Mouse (Mus musculus) bone marrow macrophage, adult 2 months (primary cell): ENCODE data around the gene Plpp3. TPM values are rescaled to one million over a fixed set of nuclear protein-coding genes. Genes with fewer than 3 reads are reported as not detected.

Source experiments
- H3K27ac ChIP-seq: 2 replicates; pipeline ENCODE4 v1.5.1; 2012; ENCODE audit warnings: low read depth, low read length; ENCODE audit not compliant: insufficient read depth
- H3K4me1 ChIP-seq: 2 replicates; pipeline ENCODE4 v1.6.1; 2012; ENCODE audit warnings: low read length; ENCODE audit not compliant: control insufficient read depth, insufficient read depth
- H3K4me3 ChIP-seq: 2 replicates; pipeline ENCODE4 v1.5.1; 2012; ENCODE audit warnings: mild to moderate bottlenecking, low read length, moderate library complexity; ENCODE audit not compliant: insufficient read depth
- CTCF ChIP-seq: IDR thresholded peaks from 2 replicates; pipeline ENCODE4 v1.5.1; 2012; ENCODE audit warnings: low read depth, mild to moderate bottlenecking, low read length, moderate library complexity
- POLR2A ChIP-seq: IDR thresholded peaks from 2 replicates; pipeline ENCODE4 v1.6.1; 2012; ENCODE audit warnings: mild to moderate bottlenecking, low read depth, low read length, borderline replicate concordance
- polyA plus RNA-seq: library from polyadenylated mRNA; stranded (reverse); fragments of >200 nt; gene quantifications from 2 replicates; pipeline ENCODE4 v1.2.4, GENCODE M21; 2012; ENCODE audit not compliant: missing spikeins, insufficient read depth, insufficient read length

The Plpp3 gene
- polyA plus RNA-seq, 1 experiment, result 0.58 TPM

DNA sequence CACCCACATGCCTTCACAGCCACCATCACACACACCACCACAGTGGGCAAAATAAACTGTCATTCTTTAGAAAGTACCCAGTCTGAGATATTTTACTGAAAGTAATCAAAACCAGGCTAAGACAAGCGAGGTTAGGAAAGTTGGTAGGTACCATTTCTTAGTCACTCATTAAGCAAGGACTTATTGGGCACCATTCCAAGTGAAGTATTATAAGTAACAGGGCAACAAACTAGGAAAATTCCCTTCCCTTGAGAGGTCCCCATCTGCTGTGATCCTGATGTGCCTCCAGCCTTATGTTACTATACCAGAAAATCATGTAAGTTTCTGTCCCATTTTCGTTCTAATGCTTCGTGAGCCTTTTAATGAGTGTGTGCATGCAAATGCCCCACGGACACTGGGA is 92.1 kb downstream of the Plpp3 start:
- TF ChIP-seq CTCF (no peak), POLR2A (no peak)
- peaks cover 31% of the 10 kb centered on the region for H3K4me1 ChIP-seq
- no peak overlapping the region for H3K4me3 ChIP-seq
- H3K27ac ChIP-seq, result no peak overlapping the region

DNA sequence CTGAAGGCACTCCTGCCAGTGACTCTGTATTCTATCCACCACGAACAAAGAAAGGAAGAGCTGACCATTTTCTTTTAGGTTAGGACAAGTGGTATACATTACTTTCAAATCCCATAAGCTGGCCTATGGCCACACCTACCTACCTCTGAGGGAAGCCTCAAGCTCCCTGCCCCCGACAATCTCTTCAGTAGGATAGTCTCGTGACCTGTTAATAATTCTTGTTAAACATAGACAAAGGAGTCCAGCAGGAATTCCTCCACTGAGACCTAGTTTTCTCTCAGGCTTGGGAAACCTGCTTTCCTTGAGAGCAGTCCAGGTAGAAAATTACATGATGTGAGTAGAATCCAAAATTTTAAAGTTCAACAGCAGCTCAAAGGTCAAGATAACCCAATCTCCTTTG is 93.8 kb downstream of the Plpp3 start:
- TF ChIP-seq CTCF, result no peak
- no peak for TF ChIP-seq POLR2A
- Histone ChIP-seq H3K4me3 (no peak overlapping the region), H3K4me1 (peaks cover 35% of the 10 kb centered on the region), H3K27ac (no peak overlapping the region)

DNA sequence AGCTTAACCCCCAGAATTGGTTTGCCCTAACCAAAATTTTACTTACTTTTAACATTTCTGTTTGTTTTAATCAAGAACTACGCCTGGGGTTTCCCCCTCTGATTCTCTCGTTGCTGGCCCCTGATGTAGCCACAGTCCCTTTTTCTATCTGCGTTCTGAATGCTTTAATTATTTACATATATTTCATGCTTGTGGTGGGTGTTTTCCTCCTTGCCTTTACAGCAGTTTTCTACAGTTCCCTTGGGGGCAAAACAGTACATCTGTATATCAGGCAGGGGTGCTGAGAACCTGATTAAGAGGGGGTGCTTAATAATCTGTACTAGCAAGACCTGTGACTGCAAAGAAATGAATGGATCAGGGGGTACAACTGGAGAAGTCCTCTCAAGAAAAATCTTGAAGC is 94.9 kb downstream of the Plpp3 start:
- H3K27ac ChIP-seq, result no peak overlapping the region
- H3K4me1 ChIP-seq, result peaks cover 35% of the 10 kb centered on the region
- TF ChIP-seq CTCF (no peak), POLR2A (no peak)
- H3K4me3 ChIP-seq, result no peak overlapping the region

DNA sequence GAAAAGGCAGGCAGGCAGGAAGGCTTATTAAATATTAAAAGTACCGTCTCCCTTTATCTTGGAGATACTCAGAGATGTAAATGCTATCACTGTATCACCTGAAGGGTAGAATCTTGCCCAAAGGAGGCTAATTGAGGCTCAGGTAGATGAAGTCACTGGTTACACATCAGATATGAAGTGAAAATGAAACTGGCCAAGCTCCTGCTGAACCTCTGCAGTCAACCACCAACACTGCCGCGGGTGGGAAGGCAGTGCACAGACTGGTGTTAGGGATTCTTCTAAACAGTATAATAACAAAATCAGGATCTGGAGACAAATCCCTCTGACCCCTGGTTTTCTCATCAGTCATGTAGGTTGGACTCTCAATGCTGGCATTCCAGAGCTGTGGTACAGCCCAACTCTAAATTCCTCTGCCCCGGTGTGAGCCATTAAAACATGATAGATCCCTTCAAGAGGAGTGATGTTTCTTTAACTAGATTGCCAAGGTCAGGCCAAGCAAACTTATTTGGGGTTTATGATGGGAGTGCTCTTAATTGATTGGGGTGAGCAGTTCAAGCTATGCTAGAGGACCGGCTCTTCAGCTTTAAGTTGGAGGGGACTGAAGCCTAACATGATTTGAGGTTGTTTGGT is 95.5 kb downstream of the Plpp3 start:
- no peak overlapping the region for H3K27ac ChIP-seq
- H3K4me3 ChIP-seq, result no peak overlapping the region
- peaks cover 30% of the 10 kb centered on the region for H3K4me1 ChIP-seq
- TF ChIP-seq CTCF (no peak), POLR2A (no peak)

DNA sequence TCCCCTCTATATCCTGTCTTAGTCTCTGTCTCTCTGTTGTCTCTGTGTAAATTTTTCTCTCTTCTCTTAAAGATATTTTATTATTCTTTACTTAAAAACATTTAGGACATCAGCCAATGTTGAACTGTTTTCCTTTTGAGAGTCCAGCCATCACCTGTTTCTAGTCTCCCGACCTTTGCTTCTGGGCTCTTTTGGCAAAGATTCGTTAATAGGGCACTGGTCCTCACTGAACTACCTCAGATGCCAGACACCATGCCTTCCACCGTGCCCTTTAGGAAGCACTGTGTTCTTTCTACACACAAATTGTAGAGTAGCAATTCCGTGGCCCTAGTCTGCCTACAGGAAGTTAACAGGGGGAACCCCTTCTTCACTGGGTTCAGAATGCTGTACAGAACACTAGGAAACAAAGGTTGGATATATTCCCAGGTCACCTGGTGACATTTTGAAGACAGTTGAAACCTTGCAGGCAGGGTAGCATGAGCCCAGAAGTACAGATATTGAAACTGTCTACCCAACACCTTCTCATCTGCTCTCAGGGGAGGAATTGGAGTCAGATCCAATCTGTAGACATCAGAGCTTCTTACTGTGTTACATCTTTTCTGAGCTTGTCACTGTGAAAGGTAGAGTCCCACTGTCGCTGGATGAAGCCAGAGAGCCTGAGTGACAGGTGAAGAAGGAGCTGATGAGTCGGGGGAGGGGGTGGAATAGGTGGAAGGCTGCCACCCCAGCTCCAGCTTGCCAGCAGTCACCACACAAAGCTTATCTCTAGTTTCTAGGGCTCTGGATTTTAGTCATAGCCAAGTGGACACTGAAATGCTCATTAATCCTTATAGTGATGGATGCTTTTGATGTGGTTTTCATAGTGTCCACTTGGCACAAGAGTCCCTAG is 96.5 kb downstream of the Plpp3 start:
- peaks cover 22% of the 10 kb centered on the region for H3K4me1 ChIP-seq
- H3K4me3 ChIP-seq, result no peak overlapping the region
- no peak overlapping the region for H3K27ac ChIP-seq
- TF ChIP-seq POLR2A (no peak), CTCF (no peak)

DNA sequence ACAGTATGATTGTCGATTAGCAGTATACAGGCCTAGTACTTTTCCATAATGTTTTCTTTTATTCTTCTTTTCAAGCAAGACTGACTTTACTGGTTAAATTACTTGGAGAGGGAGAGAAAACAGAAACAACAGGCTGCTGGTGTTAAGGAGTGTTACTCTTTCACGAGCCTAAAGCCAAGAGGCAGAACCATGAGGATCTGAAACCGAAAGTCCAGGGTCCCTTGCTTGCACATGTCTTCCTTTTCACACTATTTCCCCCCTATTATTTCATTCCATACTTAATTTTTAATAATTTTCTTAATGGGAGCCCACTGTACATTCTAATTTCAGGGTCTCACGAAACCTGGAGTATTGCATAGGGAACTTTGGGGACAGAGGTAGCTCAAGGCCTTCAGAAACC is 97.2 kb downstream of the Plpp3 start:
- no peak overlapping the region for H3K4me3 ChIP-seq
- H3K27ac ChIP-seq, result no peak overlapping the region
- TF ChIP-seq POLR2A, result no peak
- no peak for TF ChIP-seq CTCF
- H3K4me1 ChIP-seq, result peaks cover 15% of the 10 kb centered on the region

DNA sequence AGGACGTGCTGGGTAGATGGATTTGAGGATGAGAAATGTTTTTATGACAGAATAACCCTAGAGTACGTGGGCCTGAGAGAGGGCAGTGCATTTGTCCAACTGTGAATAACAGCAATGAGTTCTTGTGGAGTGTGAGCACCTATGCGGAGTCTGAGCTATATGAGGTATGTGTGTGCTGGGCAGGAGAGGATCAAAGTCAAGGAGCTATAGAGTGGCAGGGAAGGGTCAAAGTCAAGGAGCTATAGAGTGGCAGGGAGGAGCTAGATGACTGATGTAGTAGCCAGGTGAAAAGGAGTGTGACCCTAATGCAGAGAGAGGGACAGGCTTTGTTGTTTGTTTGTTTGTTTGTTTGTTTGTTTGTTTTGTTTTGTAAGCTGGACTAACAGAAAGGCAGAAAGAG is 98.0 kb downstream of the Plpp3 start:
- peaks cover 10% of the 10 kb centered on the region for H3K4me1 ChIP-seq
- no peak for TF ChIP-seq CTCF
- TF ChIP-seq POLR2A, result no peak
- no peak overlapping the region for H3K4me3 ChIP-seq

DNA sequence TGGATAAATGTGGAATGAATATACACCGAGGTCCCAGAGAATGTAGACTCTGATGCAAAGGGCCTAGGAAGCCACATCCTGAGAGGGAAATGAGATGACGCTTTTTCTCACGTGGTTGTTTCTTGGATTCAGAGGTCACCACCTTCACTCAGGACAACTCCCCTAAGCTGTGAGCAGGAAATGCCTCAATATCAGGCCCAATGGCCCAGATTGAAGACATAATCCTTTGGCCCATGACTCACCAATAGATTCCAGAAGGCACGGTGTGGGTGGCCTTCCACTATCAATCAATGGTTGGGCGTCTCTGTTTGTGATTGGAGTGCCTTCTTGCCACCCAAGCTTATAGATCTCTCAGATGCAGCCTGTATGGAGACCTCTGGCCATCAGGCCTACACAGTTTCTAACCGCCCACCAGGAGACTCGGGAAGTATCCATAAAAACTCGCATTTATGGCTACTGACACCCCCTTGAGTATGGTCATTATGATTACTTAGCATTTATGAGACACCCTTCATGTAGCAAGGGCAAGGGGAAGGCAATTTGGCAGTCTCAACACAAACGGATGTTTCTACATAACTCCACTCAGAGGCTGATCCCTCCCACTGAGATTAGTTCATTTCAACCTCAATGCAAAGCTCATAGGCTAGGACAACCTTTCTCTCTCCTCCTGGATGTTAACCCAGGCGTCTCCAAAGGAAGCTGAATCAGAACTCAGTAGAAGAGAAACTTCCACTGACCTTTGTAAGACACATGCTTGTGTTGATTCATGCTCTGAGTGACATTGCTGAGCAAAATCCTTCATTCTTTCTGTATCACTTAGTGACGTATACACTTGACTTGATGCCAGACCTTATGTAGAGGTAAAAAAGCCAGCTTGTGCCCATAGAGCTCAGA is 100.8 kb downstream of the Plpp3 start:
- Histone ChIP-seq H3K4me3 (no peak overlapping the region), H3K4me1 (peaks cover 19% of the 10 kb centered on the region), H3K27ac (no peak overlapping the region)
- TF ChIP-seq CTCF, result no peak
- TF ChIP-seq POLR2A, result no peak

More for the DNA sequence above, 98.0 kb downstream of the Plpp3 start:
- H3K27ac ChIP-seq, result no peak overlapping the region

DNA sequence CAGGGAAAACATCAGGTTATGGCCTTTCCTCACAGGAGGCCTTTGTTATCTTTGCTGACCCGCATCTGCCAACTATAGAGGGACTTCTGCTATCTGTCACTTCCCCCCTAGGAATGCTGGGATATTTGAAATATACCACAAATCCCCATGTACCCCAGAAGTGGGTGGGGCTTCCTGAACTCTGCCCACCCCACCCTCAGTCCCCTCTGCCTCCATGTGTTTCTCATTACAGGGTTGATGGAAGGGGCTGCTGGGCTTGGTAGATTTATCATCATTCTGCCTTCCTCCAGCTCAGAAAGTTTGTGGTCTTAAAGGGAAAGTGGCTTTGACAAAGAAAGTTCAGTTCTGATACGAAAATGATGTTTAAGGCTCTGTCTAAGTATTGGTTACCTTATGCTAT is 103.2 kb downstream of the Plpp3 start:
- H3K27ac ChIP-seq, result no peak overlapping the region
- TF ChIP-seq POLR2A (no peak), CTCF (no peak)
- H3K4me3 ChIP-seq, result no peak overlapping the region
- H3K4me1 ChIP-seq, result peaks cover 27% of the 10 kb centered on the region
